Mouse (Mus musculus) kidney, adult 2 months (tissue): ENCODE measurements at regions not wholly inside any gene's neighbourhood (a gene's known extent, or its start where the extent isn't known, plus 50 kb on each side); places are given as distances from the start of the nearest gene placed in this dataset.
A peak's percentile ranks its signal among the peaks of the same experiment; 100 is the strongest.

Source experiments
- DNase-seq: peaks from one replicate; pipeline ENCODE4 v3.0.0; 2021
- H3K27ac ChIP-seq: fragments of 200-500 bp; 2 replicates; pipeline ENCODE4 v1.5.1; 2012; ENCODE audit warnings: low read depth, low read length, control low read depth, inconsistent platforms; ENCODE audit not compliant: insufficient read depth
- H3K27me3 ChIP-seq: fragments of 200-500 bp; replicated peaks from 2 replicates; pipeline ENCODE4 v1.6.1; 2012; ENCODE audit warnings: mild to moderate bottlenecking, moderate library complexity, low read length, inconsistent platforms; ENCODE audit not compliant: control insufficient read depth, insufficient read depth
- H3K36me3 ChIP-seq: fragments of 200-500 bp; 2 replicates; pipeline ENCODE4 v1.6.1; 2012; ENCODE audit warnings: mild to moderate bottlenecking, moderate library complexity, low read length, inconsistent platforms; ENCODE audit not compliant: control insufficient read depth, insufficient read depth
- H3K4me1 ChIP-seq: fragments of 200-500 bp; 2 replicates; pipeline ENCODE4 v1.6.1; 2011; ENCODE audit warnings: low read length; ENCODE audit not compliant: control insufficient read depth, insufficient read depth
- H3K4me3 ChIP-seq: fragments of 200-500 bp; 2 replicates; pipeline ENCODE4 v1.5.1; 2011; ENCODE audit warnings: mild to moderate bottlenecking, low read depth, low read length, control low read depth; ENCODE audit not compliant: insufficient read depth
- CTCF ChIP-seq: fragments of 200-500 bp; conservative IDR thresholded peaks from 2 replicates; pipeline ENCODE4 v1.5.1; 2011; ENCODE audit warnings: low read depth, mild to moderate bottlenecking, control low read depth, low read length, moderate library complexity, mixed read lengths; ENCODE audit not compliant: insufficient read depth, insufficient read length
- POLR2A ChIP-seq: fragments of 200-500 bp; IDR thresholded peaks from one replicate; pipeline ENCODE4 v1.6.1; 2011; ENCODE audit warnings: low read depth, low read length, control low read depth
- WGBS: fragments of 180-500 bp; shearing (Covaris S2); methylation state at CpG from one replicate; pipeline ENCODE4 v1.1.7; 2018; 5-methylcytosine and 5-hydroxymethylcytosine counted together

DNA sequence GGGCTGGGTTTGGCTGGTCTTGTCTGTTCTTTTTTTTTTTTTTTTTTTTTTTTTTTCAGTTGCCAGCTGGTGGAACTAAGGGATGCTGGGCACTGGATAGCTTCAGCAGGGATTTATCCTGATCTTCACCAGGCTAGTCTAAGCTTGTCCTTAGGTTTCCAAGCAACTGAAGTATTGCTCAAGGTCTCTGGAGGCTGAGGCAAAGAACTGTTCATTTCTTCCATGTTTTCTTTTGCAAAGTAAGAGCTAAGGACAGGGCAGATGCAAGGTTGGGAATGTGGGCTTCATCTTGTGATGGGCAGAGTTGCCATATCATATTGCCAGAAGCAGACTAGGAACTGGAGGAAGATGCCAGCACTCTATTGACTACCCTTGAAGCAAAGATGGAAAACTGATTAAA, 1378.1 kb downstream of the Gsdmc2 start:
- Histone ChIP-seq H3K4me1 (no peaks in the 10 kb centered on the region), H3K36me3 (no peaks in the 10 kb centered on the region), H3K4me3 (no peak overlapping the region), H3K27me3 (no peaks in the 10 kb centered on the region), H3K27ac (no peak overlapping the region)
- TF ChIP-seq POLR2A (no peak), CTCF (no peak)
- DNase-seq = no peak

DNA sequence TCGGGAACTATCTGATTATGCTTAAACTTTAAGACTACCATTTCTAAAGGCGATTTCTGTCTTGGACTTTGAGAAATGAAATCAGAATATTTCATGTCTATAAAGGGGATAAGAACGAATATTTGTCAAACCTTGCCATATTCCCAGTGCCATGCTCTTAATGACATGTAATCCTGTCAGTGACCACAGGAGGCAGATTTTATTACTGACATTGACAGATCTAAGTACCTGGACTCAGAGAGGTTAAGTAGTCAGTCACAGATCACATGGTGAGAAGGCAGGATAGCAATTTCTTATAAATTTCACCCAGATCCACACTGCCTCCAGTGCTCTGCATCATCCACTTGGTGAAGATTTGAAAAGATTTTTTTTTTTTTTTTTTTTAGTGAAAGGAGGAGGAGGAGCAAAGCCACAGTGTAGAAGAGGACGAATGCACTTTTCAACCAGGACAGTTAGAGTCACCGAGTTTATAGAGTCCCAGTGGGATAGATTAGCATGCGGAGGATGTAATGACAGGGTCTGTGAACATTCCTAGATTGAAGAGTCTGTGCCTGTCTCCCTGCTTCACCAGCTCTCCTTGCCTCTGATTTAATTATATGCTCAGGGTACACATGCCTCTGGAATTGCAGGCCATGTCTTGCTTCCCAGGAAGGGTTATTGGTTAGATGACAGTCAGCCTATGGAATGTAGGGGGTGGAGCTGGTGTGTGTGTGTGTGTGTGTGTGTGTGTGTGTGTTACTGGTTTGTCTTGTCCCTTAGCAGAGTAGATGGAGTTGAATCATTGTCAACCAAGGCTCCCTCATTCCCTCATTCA, 1379.7 kb downstream of the Gsdmc2 start:
- H3K27ac ChIP-seq = no peak overlapping the region
- H3K27me3 ChIP-seq = no peaks in the 10 kb centered on the region
- no peak for DNase-seq
- no peaks in the 10 kb centered on the region for H3K36me3 ChIP-seq
- TF ChIP-seq POLR2A (no peak), CTCF (no peak)
- peaks cover 1% of the 10 kb centered on the region; the same call in 1 of the 2 replicates for H3K4me1 ChIP-seq
- WGBS = 83% methylated on average over 6 of the region's 6 CpGs
- no peak overlapping the region for H3K4me3 ChIP-seq

DNA sequence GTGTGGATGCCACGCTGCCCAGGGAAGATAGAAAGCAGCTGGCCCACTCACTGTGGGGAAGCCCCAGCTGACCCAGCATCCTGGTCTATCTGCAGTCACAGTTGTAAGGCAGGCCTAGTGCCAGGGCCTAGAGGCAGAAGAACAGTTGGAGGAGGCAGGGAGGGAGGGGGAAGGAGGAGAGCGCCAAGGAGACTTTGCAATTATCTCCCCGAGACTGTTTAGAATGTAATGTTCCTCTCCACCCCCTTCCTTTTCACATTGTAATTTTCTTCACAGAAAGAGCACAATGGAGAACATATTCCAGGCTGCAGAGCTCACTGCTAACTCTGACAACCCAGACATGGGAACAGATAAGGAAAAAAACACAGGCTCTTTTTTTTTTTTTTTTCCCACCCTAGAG, 1382.3 kb downstream of the Gsdmc2 start:
- TF ChIP-seq CTCF (no peak), POLR2A (no peak)
- Histone ChIP-seq H3K4me1 (peaks cover 9% of the 10 kb centered on the region; the same call in 1 of the 2 replicates), H3K4me3 (no peak overlapping the region), H3K27me3 (no peaks in the 10 kb centered on the region), H3K36me3 (no peaks in the 10 kb centered on the region), H3K27ac (no peak overlapping the region)
- no peak for DNase-seq
- 65% methylated on average over 3 of the region's 3 CpGs for WGBS

DNA sequence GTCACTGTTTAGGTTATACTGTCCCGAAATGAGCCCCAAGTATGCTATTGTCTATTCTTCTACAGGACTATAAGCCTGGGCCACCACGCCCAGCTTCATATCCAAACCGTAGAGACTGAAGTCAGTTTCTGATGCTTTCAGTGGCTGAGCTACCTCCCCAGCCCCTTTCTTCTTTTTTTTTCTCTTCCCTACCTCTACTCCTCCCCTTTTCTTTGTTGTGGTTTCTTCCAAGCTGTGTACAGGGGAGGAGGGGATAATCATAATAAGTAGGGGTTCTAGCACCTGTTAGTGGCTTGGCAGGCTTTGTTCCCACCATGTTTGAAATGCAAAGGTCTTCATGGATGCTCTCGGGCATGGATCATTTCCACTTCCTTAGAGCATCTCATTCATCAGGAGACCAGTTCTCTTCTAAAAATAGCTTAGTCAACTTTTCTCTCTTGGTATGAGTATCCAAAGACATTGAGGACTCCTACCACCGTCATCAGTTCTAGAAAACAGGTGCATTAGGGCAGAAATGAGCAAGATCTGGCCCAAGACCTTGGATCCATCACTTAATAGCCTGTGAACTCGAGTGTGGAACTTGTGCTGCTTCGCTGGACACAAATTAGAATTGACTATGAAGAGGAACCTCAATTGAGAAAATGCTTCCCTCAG, 1383.5 kb downstream of the Gsdmc2 start:
- Histone ChIP-seq H3K27me3 (no peaks in the 10 kb centered on the region), H3K27ac (no peak overlapping the region), H3K36me3 (no peaks in the 10 kb centered on the region), H3K4me1 (peaks cover 9% of the 10 kb centered on the region; the same call in 1 of the 2 replicates), H3K4me3 (no peak overlapping the region)
- no peak for TF ChIP-seq CTCF
- TF ChIP-seq POLR2A = no peak
- WGBS = 85% methylated on average over 7 of the region's 7 CpGs
- no peak for DNase-seq

DNA sequence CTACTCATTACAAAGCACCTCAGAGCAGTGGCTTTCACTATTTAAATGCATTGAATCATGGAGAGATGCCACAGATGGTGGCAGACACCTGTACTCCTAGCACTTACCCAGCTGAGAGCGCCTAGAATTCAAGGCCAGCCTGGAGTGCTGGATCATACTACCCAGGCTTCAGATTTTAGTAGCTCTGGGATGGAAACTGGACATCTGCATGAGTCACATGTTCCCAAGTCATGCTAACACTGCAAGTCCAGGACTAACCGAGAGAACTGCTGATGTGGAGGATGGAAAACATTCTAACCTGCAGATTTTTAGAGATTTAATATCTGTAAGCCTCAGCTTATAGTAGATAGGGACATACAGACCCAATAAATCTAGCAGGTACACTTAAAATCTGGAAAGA, 1384.3 kb downstream of the Gsdmc2 start:
- TF ChIP-seq CTCF = no peak
- no peak for TF ChIP-seq POLR2A
- H3K4me3 ChIP-seq = no peak overlapping the region
- no peak overlapping the region for H3K27ac ChIP-seq
- no peaks in the 10 kb centered on the region for H3K36me3 ChIP-seq
- 80% methylated on average over 2 of the region's 2 CpGs for WGBS
- no peak for DNase-seq
- peaks cover 9% of the 10 kb centered on the region; the same call in 1 of the 2 replicates for H3K4me1 ChIP-seq
- H3K27me3 ChIP-seq = no peaks in the 10 kb centered on the region

DNA sequence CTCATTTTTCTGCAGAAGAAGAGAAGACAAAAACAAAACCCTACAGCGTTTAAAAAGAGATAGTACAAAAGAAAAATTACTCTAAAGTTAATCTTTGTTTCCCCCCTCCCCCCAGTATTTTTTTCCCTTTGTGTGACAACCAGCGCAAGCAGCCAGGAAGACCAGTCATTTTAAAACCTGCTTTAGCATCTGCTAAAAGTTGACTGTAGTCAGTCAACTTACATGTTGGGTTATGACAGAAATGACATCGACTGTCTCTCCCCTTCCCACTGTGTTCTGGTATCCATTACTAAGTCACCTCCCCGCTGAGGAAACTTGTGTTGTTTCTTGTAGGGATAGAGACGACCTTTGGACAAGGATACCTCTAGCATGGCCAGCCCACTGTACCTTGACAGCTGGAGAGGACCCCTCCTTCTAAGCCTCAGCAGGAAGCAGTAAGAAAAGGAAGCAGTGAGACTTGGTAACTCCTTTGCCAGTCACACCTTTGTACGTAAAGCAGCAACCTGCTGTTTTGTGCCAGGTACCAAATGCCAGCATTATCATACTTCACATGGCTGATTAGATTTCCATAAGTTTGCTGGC, 1384.9 kb downstream of the Gsdmc2 start:
- WGBS = 70% methylated on average over 6 of the region's 6 CpGs
- Histone ChIP-seq H3K4me3 (no peak overlapping the region), H3K27me3 (no peaks in the 10 kb centered on the region), H3K36me3 (no peaks in the 10 kb centered on the region), H3K27ac (no peak overlapping the region), H3K4me1 (peaks cover 9% of the 10 kb centered on the region; the same call in 1 of the 2 replicates)
- no peak for TF ChIP-seq CTCF
- no peak for TF ChIP-seq POLR2A
- peak; percentile 14 for DNase-seq

DNA sequence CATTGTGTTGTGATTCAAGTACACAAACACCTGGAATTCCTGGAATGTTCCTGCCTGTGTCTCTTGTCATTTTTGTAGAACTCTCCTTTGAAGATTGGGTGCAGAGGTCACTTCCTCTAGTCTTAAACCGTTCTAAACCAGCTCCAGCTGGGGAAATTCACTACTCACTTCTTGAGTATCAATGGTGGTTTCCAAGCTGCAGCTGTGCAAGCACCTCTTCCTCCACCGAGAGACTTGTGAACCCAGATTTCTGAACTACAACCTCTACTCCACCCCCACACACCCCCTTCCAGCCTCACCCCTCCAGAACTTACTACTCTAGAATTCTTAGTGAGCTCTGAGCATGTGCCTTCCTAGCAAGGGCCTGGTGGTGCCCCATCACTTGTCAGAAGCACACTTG, 1387.0 kb downstream of the Gsdmc2 start:
- WGBS = 16% methylated on average over 2 of the region's 2 CpGs
- no peaks in the 10 kb centered on the region for H3K27me3 ChIP-seq

More for the DNA sequence above, 1387.0 kb downstream of the Gsdmc2 start:
- TF ChIP-seq CTCF (no peak), POLR2A (no peak)
- Histone ChIP-seq H3K4me3 (no peak overlapping the region), H3K36me3 (no peaks in the 10 kb centered on the region), H3K4me1 (peaks cover 9% of the 10 kb centered on the region; the same call in 1 of the 2 replicates), H3K27ac (no peak overlapping the region)
- DNase-seq = peak; percentile 36
